Mouse (Mus musculus) heart, embryonic 15.5 days (tissue): ENCODE data around the gene Eml3. TPM values are rescaled to one million over a fixed set of nuclear protein-coding genes. Genes with fewer than 3 reads are reported as not detected.

Experiments used
- ATAC-seq: fragments of 200-750 bp; cut with Nextera tagmentation; replicated peaks from 2 replicates; pipeline ENCODE4 v1.8.0; 2017; ENCODE audit warnings: low read depth, moderate TSS enrichment; ENCODE audit not compliant: insufficient number of reproducible peaks, insufficient read depth, low FRiP score
- H3K27ac ChIP-seq: fragments of 300-500 bp; sonication (generic); 2 replicates; pipeline ENCODE4 v1.5.1; 2015; ENCODE audit warnings: mild to moderate bottlenecking, inconsistent platforms
- H3K27me3 ChIP-seq: fragments of 300-500 bp; sonication (generic); 2 replicates; pipeline ENCODE4 v1.6.1; 2015; ENCODE audit warnings: inconsistent platforms
- H3K36me3 ChIP-seq: fragments of 300-500 bp; sonication (generic); 2 replicates; pipeline ENCODE4 v1.6.1; 2015; ENCODE audit warnings: mild to moderate bottlenecking, inconsistent platforms
- H3K4me1 ChIP-seq: fragments of 300-500 bp; sonication (generic); replicated peaks from 2 replicates; pipeline ENCODE4 v1.6.1; 2015; ENCODE audit warnings: inconsistent platforms
- H3K4me2 ChIP-seq: fragments of 300-500 bp; sonication (generic); 2 replicates; pipeline ENCODE4 v1.6.1; 2015; ENCODE audit warnings: inconsistent platforms, mild to moderate bottlenecking, moderate library complexity
- H3K4me3 ChIP-seq: fragments of 300-500 bp; sonication (generic); 2 replicates; pipeline ENCODE4 v1.5.1; 2015; ENCODE audit warnings: mild to moderate bottlenecking, inconsistent platforms
- H3K9ac ChIP-seq: fragments of 300-500 bp; sonication (generic); 2 replicates; pipeline ENCODE4 v1.6.1; 2015; ENCODE audit warnings: mild to moderate bottlenecking, inconsistent platforms
- H3K9me3 ChIP-seq: fragments of 300-500 bp; sonication (generic); replicated peaks from 2 replicates; pipeline ENCODE4 v1.6.1; 2016; ENCODE audit warnings: inconsistent platforms
- WGBS: fragments of 180-500 bp; shearing (Covaris S2); methylation state at CpG from one replicate; pipeline ENCODE4 v1.1.7; 2015; ENCODE audit warnings: mixed read lengths; 5-methylcytosine and 5-hydroxymethylcytosine counted together
- polyA plus RNA-seq: library from polyadenylated mRNA; unstranded; fragments of >200 nt; fragmentation: Nextera tagmentation; extraction: Ambion mirVana; gene quantifications from 2 replicates; pipeline ENCODE4 v1.2.1, GENCODE M21; 2015

Eml3 gene
- 12.7 and 21.9 TPM in 2 replicates for polyA plus RNA-seq

GRCm38 (mm10) chr19:8929224-8930088 lies at the start of gene Eml3, which contains the start of gene Rom1:
Gene Eml3 (plus strand): TSS chr19:8929552.
Gene Rom1 (minus strand): TSS chr19:8929356.
- under 1% methylated on average over 67 of the region's 74 CpGs for WGBS
- Histone ChIP-seq H3K9me3 (no peaks in the 10 kb centered on the region), H3K9ac (peak within 1 kb of the TSS; percentile 92), H3K27ac (peak within 1 kb of the TSS; percentile 80), H3K27me3 (no peaks in the 10 kb centered on the region; the same call in 1 of the 2 replicates), H3K4me1 (peaks cover 22% of the 10 kb centered on the region), H3K36me3 (peaks cover 39% of the 10 kb centered on the region), H3K4me2 (peak within 1 kb of the TSS; percentile 88), H3K4me3 (peak within 1 kb of the TSS; percentile 93)
- peak; percentile 77 for ATAC-seq

- under 1% methylated on average over 42 of the region's 42 CpGs for WGBS
- ATAC-seq, result peak; percentile 94
These were observed 48.9 kb upstream of the Eml3 start, which contains the start of gene Uqcc3 for GRCm38 (mm10) chr19:8880311-8881033. Gene Uqcc3 (minus strand): TSS chr19:8880923.

GRCm38 (mm10) chr19:8881034-8881392 lies 48.3 kb upstream of the Eml3 start:
- Histone ChIP-seq H3K4me3 (peak overlapping the region; percentile 79), H3K36me3 (peaks cover 11% of the 10 kb centered on the region; the same call in 1 of the 2 replicates), H3K4me2 (peak overlapping the region; percentile 84), H3K9me3 (no peaks in the 10 kb centered on the region), H3K27ac (peak overlapping the region; percentile 89), H3K4me1 (peaks cover 15% of the 10 kb centered on the region), H3K9ac (peak overlapping the region; percentile 75), H3K27me3 (no peaks in the 10 kb centered on the region)
- WGBS, result 9% methylated on average over 3 of the region's 3 CpGs
- no peak for ATAC-seq

More at GRCm38 (mm10) chr19:8880311-8881033, 48.9 kb upstream of the Eml3 start, which contains the start of gene Uqcc3:
- peak within 1 kb of the TSS; percentile 75 for H3K9ac ChIP-seq
- peaks cover 17% of the 10 kb centered on the region for H3K36me3 ChIP-seq
- H3K4me2 ChIP-seq, result peak within 1 kb of the TSS; percentile 84
- no peaks in the 10 kb centered on the region for H3K27me3 ChIP-seq
- no peaks in the 10 kb centered on the region for H3K9me3 ChIP-seq
- H3K4me3 ChIP-seq, result peak within 1 kb of the TSS; percentile 79
- H3K4me1 ChIP-seq, result peaks cover 15% of the 10 kb centered on the region
- H3K27ac ChIP-seq, result peak within 1 kb of the TSS; percentile 89

DNA sequence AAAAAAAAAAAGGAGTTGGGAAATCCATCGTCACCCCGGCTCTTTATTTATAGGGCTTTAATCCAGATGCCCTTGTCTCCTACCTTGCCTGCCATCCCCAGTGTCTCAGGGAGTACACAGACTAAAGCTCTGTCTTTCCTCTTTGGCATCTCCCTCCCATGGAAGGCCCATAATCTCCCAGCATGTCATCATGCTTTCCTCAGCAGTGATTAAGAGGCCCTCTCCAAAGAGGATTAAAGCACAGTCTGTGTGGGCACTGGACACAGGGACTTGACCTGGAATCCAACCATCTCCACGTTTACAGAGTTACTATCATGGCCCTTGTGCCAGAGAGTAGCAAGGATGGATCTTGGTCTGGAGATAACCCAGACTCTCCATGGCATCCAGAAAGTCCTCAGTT lies 45.7 kb upstream of the Eml3 start, which contains the start of the genes Lbhd1 and Gm49403:
Gene Lbhd1, plus strand, starts transcription at position 117 of the 400 bp plus-strand sequence.
Gene Gm49403, plus strand, starts transcription at position 315 of the 400 bp plus-strand sequence.
- Histone ChIP-seq H3K9me3 (no peaks in the 10 kb centered on the region), H3K27ac (no peak within 1 kb of the TSS), H3K4me1 (peaks cover 22% of the 10 kb centered on the region), H3K36me3 (no peaks in the 10 kb centered on the region), H3K9ac (no peak within 1 kb of the TSS), H3K4me3 (no peak within 1 kb of the TSS), H3K4me2 (no peak within 1 kb of the TSS), H3K27me3 (no peaks in the 10 kb centered on the region)
- ATAC-seq, result no peak
- WGBS, result 61% methylated on average over 3 of the region's 3 CpGs

GRCm38 (mm10) chr19:8886916-8887584 lies 42.3 kb upstream of the Eml3 start:
- H3K4me3 ChIP-seq, result no peak overlapping the region
- H3K36me3 ChIP-seq, result peaks cover 9% of the 10 kb centered on the region; the same call in 1 of the 2 replicates
- no peaks in the 10 kb centered on the region for H3K27me3 ChIP-seq
- H3K4me2 ChIP-seq, result no peak overlapping the region
- 45% methylated on average over 1 of the region's 1 CpGs for WGBS
- H3K9me3 ChIP-seq, result no peaks in the 10 kb centered on the region
- H3K9ac ChIP-seq, result no peak overlapping the region; the same call in 1 of the 2 replicates
- peaks cover 7% of the 10 kb centered on the region for H3K4me1 ChIP-seq
- H3K27ac ChIP-seq, result no peak overlapping the region
- ATAC-seq, result no peak

GRCm38 (mm10) chr19:8887585-8888463 lies 41.5 kb upstream of the Eml3 start:
- Histone ChIP-seq H3K4me1 (peaks cover 7% of the 10 kb centered on the region), H3K9me3 (no peaks in the 10 kb centered on the region), H3K4me3 (peak overlapping the region; percentile 84), H3K27me3 (no peaks in the 10 kb centered on the region), H3K9ac (peak overlapping the region; percentile 86), H3K27ac (peak overlapping the region; percentile 86), H3K36me3 (peaks cover 9% of the 10 kb centered on the region; the same call in 1 of the 2 replicates), H3K4me2 (peak overlapping the region; percentile 81)
- 16% methylated on average over 19 of the region's 19 CpGs for WGBS
- no peak for ATAC-seq

DNA sequence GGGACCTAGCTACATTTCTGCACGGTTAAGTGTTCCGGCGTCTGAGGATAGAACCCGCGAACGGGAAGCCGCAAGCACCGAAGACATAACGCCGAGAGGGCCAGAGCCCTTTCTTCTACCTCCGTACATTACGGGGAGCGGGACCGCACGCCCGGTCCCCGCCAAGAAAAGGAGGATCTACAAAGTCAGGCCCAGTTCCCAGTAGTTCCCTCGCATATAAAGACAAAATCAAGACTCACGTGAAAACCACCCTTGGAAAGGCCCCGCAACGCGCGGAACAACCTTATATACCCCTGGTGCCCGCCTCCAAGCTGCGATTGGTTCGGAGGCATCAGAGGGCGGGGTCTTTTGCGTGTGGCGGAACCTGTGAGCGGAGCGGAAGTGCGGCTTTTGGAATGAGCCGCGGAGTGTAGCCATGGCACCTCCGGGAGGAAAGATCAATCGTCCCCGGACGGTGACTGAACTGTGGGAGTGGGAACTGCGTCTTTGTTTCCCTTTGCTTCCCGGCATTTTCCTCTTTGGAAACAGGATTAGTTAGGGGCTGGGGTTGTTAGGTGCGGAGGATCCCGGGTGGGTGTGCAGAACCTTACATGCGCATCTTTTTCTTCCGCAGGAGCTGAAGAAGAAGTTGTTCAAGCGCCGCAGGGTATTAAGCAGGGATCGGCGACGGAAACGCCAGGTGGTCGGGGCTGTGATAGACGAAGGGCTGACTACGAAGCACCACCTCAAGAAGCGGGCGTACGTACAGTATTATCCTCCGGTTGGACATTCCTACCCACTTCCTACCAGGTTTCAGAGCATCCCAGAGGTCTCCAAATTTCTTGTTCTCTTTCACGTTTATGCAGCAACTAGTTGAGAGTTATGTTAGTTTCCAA lies 40.6 kb upstream of the Eml3 start, which contains the start of the genes 1810009A15Rik and Gm49416:
Gene 1810009A15Rik, plus strand, starts transcription at position 343 of the 875 bp plus-strand sequence.
Gene Gm49416, plus strand, starts transcription at position 416 of the 875 bp plus-strand sequence.
- H3K4me3 ChIP-seq, result peak within 1 kb of the TSS; percentile 84
- no peaks in the 10 kb centered on the region for H3K27me3 ChIP-seq
- peak within 1 kb of the TSS; percentile 86 for H3K27ac ChIP-seq
- peak within 1 kb of the TSS; percentile 81 for H3K4me2 ChIP-seq
- no peaks in the 10 kb centered on the region for H3K9me3 ChIP-seq
- H3K4me1 ChIP-seq, result peaks cover 12% of the 10 kb centered on the region
- peak; percentile 93 for ATAC-seq
- WGBS, result under 1% methylated on average over 58 of the region's 58 CpGs
- peak within 1 kb of the TSS; percentile 86 for H3K9ac ChIP-seq
- peaks cover 9% of the 10 kb centered on the region; the same call in 1 of the 2 replicates for H3K36me3 ChIP-seq

GRCm38 (mm10) chr19:8892829-8893766 lies 36.3 kb upstream of the Eml3 start, which contains the start of gene Ints5:
Gene Ints5 (plus strand): TSS chr19:8893005.
- peaks cover 27% of the 10 kb centered on the region for H3K36me3 ChIP-seq
- H3K4me3 ChIP-seq, result peak within 1 kb of the TSS; percentile 90
- peaks cover 26% of the 10 kb centered on the region for H3K4me1 ChIP-seq
- ATAC-seq, result peak; percentile 27
- H3K4me2 ChIP-seq, result peak within 1 kb of the TSS; percentile 90
- H3K9me3 ChIP-seq, result no peaks in the 10 kb centered on the region
- peak within 1 kb of the TSS; percentile 85 for H3K27ac ChIP-seq
- no peaks in the 10 kb centered on the region for H3K27me3 ChIP-seq
- 2% methylated on average over 54 of the region's 54 CpGs for WGBS
- H3K9ac ChIP-seq, result peak within 1 kb of the TSS; percentile 92
